Mouse (Mus musculus) lung, postnatal 0 days (tissue): ENCODE results near the gene Abhd2. TPM values are rescaled to one million over a fixed set of nuclear protein-coding genes. Genes with fewer than 3 reads are reported as not detected.

ENCODE experiments used
- ATAC-seq: fragments of 200-750 bp; cut with Nextera tagmentation; 2 replicates; pipeline ENCODE4 v1.8.0; 2017; ENCODE audit warnings: moderate library complexity
- DNase-seq: peaks from one replicate; pipeline ENCODE4 v3.0.0-alpha.2; 2016; ENCODE audit warnings: low spot score
- H3K27ac ChIP-seq: fragments of 300-500 bp; sonication (generic); 2 replicates; pipeline ENCODE4 v1.5.1; 2014; ENCODE audit warnings: antibody characterized with exemption, mild to moderate bottlenecking, low read length, mixed read lengths
- H3K27me3 ChIP-seq: fragments of 300-500 bp; sonication (generic); replicated peaks from 2 replicates; pipeline ENCODE4 v1.6.1; 2014; ENCODE audit warnings: low read length, mixed read lengths; ENCODE audit not compliant: insufficient read depth
- H3K36me3 ChIP-seq: fragments of 300-500 bp; sonication (generic); 2 replicates; pipeline ENCODE4 v1.6.1; 2014; ENCODE audit warnings: low read length, mixed read lengths; ENCODE audit not compliant: insufficient read depth
- H3K4me1 ChIP-seq: fragments of 300-500 bp; sonication (generic); 2 replicates; pipeline ENCODE4 v1.6.1; 2014; ENCODE audit warnings: antibody characterized with exemption, low read depth, low read length, mixed read lengths; ENCODE audit not compliant: insufficient read depth
- H3K4me2 ChIP-seq: fragments of 300-500 bp; sonication (generic); replicated peaks from 2 replicates; pipeline ENCODE4 v1.6.1; 2014; ENCODE audit warnings: low read depth, mild to moderate bottlenecking, low read length, moderate library complexity, mixed read lengths
- H3K4me3 ChIP-seq: fragments of 300-500 bp; sonication (generic); 2 replicates; pipeline ENCODE4 v1.5.1; 2014; ENCODE audit warnings: low read depth, low read length
- H3K9ac ChIP-seq: fragments of 300-500 bp; sonication (generic); replicated peaks from 2 replicates; pipeline ENCODE4 v1.6.1; 2014; ENCODE audit warnings: low read depth, mild to moderate bottlenecking
- H3K9me3 ChIP-seq: fragments of 300-500 bp; sonication (generic); 2 replicates; pipeline ENCODE4 v1.6.1; 2016; ENCODE audit warnings: low read length, mixed read lengths
- CTCF ChIP-seq: IDR thresholded peaks from 2 replicates; pipeline ENCODE4 v1.5.1; 2016; ENCODE audit warnings: antibody characterized with exemption, mild to moderate bottlenecking
- EP300 ChIP-seq: IDR thresholded peaks from 2 replicates; pipeline ENCODE4 v1.6.1; 2016; ENCODE audit warnings: antibody characterized with exemption, mild to moderate bottlenecking, control low read depth
- WGBS: fragments of 180-500 bp; shearing (Covaris S2); extraction: QIAGEN DNeasy Blood & Tissue Kit; methylation state at CpG from one replicate; pipeline ENCODE4 v1.1.7; 2014; 5-methylcytosine and 5-hydroxymethylcytosine counted together
- polyA plus RNA-seq: library from polyadenylated mRNA; unstranded; fragments of >200 nt; fragmentation: Nextera tagmentation; extraction: Ambion mirVana; gene quantifications from 2 replicates; pipeline ENCODE4 v1.2.1, GENCODE M21; 2015

Abhd2 gene
- polyA plus RNA-seq, 1 experiment from 2014 or later, result 25.2 TPM

DNA sequence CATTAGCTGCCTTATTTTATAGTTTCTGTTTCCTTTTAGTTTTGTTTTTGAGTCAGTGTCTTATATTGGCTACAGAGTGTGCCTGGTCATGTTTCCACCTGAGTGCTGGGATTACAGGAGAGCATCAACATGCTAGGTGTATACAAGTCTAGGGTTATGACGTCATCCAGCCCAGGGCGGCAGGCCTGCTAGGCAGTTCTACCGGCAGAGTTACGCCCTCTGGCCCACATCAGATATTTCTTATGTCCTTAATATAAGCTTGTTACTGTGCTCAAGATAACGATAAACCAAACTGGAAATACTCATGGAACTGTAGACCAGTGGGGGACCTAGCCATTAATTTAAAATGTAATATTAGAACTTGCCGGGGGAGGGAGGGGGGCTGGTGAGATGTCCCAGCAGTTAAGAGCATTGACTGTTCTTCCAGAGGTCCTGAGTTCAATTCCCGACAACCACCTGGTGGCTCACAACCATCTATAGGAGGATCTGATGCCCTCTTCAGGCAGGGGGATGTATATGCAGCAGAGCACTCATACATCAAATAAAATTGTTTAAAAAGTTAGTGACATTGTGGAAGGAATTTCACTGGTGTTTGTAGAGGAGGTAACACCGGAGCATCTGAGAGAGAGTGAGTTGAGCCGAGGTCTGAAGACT, 120.0 kb downstream of the Abhd2 start:
- Histone ChIP-seq H3K36me3 (no peaks in the 10 kb centered on the region), H3K4me2 (peak overlapping the region; percentile 95), H3K27ac (no peak overlapping the region), H3K27me3 (no peaks in the 10 kb centered on the region), H3K4me1 (0 out of 2 replicates have a peak, but pooled peaks cover 6% of the 10 kb centered on the region), H3K9ac (no peak overlapping the region), H3K4me3 (peak overlapping the region; percentile 42), H3K9me3 (no peaks in the 10 kb centered on the region)
- 0 out of 2 replicates have a peak, but pooled peaks have one; percentile 25 for ATAC-seq
- WGBS, result 35% methylated on average over 9 of the region's 9 CpGs
- TF ChIP-seq CTCF, result peak; percentile 46
- TF ChIP-seq EP300, result no peak
- DNase-seq, result peak; percentile 30

DNA sequence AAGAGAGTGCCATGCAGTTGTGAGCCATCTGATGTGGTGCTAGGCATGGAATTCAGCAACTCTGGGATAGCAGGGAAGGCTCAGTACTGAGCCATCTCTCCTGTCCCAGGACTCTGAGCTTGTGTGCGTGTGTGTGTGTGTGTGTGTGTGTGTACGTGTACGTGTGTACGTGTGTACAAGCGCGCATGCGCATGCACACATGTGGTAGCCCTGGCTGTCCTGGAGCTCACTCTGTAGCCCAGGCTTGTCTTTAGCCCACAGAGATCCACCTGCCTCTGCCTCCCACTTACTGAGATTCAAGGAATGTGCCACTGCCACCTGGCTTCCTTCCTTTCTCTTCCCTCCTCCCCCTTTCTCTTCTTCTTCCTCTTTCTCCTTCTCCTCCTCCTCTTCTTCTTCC, 120.9 kb downstream of the Abhd2 start:
- no peak overlapping the region for H3K9ac ChIP-seq
- DNase-seq, result no peak

DNA sequence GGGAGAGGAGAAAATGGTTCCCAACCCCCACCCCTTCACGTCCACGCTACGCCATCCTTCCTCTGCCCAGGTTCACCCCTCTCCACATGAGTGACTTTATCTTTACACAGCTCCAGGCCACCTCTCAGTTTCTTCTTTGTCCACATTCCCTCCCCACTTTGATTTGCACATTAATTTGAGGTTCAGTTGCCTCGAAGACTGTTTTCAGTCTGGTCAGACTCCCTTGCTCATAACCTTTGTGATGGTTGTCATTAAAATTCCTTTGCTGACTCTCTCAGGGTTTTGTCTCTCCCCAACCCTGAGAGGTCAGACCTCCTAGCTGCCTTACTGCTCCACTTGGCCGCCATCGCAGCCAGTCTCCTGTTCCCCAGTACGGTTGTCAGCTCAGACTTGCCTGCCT, 121.7 kb downstream of the Abhd2 start:
- H3K36me3 ChIP-seq, result no peaks in the 10 kb centered on the region
- ATAC-seq, result no peak

More for the DNA sequence above, 120.9 kb downstream of the Abhd2 start:
- H3K4me2 ChIP-seq, result no peak overlapping the region
- no peak overlapping the region for H3K4me3 ChIP-seq
- no peak overlapping the region for H3K27ac ChIP-seq
- TF ChIP-seq EP300 (no peak), CTCF (no peak)
- WGBS, result 97% methylated on average over 7 of the region's 7 CpGs
- H3K9me3 ChIP-seq, result no peaks in the 10 kb centered on the region
- H3K27me3 ChIP-seq, result no peaks in the 10 kb centered on the region
- 0 out of 2 replicates have a peak, but pooled peaks cover 6% of the 10 kb centered on the region for H3K4me1 ChIP-seq
- no peak for ATAC-seq
- no peaks in the 10 kb centered on the region for H3K36me3 ChIP-seq

DNA sequence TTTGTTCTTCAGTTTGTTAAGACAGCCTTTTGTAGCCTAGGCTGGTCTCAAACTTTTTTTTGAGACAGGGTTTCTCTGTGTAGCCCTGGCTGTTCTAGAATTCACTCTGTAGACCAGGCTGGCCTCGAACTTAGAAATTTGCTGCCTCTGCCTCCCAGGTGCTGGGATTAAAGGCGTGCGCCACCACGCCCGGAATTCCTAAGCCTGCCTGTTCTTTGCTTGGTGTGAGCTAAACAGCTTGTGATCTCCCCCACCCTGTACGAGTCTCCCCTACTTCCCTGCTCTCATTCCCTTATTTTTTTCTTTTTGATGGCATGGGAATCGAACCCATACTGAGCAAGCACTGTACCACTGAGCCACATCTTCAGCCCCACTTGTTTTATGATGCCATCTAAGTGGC, 122.2 kb downstream of the Abhd2 start:
- Histone ChIP-seq H3K4me3 (no peak overlapping the region), H3K36me3 (no peaks in the 10 kb centered on the region), H3K9me3 (no peaks in the 10 kb centered on the region), H3K27me3 (no peaks in the 10 kb centered on the region), H3K9ac (no peak overlapping the region), H3K4me2 (no peak overlapping the region), H3K27ac (no peak overlapping the region), H3K4me1 (0 out of 2 replicates have a peak, but pooled peaks cover 6% of the 10 kb centered on the region)
- TF ChIP-seq CTCF (no peak), EP300 (no peak)
- no peak for ATAC-seq
- 82% methylated on average over 7 of the region's 7 CpGs for WGBS
- DNase-seq, result no peak

More for the DNA sequence above, 121.7 kb downstream of the Abhd2 start:
- Histone ChIP-seq H3K4me3 (no peak overlapping the region), H3K4me1 (0 out of 2 replicates have a peak, but pooled peaks cover 6% of the 10 kb centered on the region), H3K9ac (no peak overlapping the region), H3K27ac (no peak overlapping the region), H3K9me3 (no peaks in the 10 kb centered on the region), H3K4me2 (no peak overlapping the region), H3K27me3 (no peaks in the 10 kb centered on the region)
- WGBS, result 80% methylated on average over 7 of the region's 7 CpGs
- no peak for DNase-seq
- TF ChIP-seq EP300 (no peak), CTCF (no peak)

DNA sequence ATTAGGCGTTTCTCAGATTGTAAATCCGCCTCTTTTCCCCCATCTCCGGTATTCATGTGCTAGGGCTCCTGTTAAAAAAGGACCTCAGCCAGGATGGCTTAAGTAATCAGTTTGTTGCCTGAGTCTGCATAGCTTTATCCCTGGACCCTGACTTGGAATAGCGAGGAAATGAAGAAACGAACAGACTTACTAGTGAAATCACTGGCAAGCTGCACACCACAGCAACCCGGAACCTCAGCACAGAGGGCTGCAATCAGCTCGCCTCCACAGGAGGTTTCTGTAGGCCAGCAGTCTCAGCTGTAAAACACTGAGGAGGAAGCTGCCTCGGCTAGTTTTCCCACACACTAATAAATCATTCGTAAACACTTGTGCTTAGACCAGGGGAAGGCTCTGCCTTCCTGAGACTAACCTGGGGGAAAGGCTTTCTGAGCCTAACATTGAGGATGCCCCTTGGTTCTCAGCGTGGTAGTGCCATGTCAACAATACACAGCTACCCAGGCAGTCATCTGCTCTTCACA, 124.5 kb downstream of the Abhd2 start:
- Histone ChIP-seq H3K4me2 (no peak overlapping the region), H3K36me3 (no peaks in the 10 kb centered on the region), H3K27ac (no peak overlapping the region), H3K4me3 (no peak overlapping the region), H3K9me3 (no peaks in the 10 kb centered on the region), H3K4me1 (0 out of 2 replicates have a peak, but pooled peaks cover 4% of the 10 kb centered on the region), H3K9ac (no peak overlapping the region), H3K27me3 (no peaks in the 10 kb centered on the region)
- WGBS, result 72% methylated on average over 10 of the region's 10 CpGs
- DNase-seq, result no peak
- ATAC-seq, result no peak
- no peak for TF ChIP-seq EP300
- TF ChIP-seq CTCF, result no peak

DNA sequence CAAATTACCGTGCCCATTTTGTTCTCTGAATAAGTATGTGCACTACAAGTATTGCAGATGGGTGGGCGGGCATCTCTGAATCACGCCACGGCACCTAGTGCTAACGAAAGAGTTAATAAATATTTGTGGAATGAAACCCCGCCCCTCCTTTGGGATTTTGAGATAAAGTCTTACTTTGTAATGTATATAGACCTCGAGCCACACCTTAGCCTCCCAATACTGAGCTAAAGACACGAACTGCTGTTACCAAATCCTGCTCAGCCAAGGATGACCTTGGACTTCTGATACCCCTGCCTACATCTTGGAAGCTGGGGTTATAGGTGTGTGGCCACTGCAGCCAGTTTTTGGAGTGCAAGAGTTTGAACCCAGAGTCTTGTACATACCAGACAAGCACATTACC, 125.4 kb downstream of the Abhd2 start:
- H3K4me2 ChIP-seq, result no peak overlapping the region
- 57% methylated on average over 8 of the region's 8 CpGs for WGBS
- H3K4me1 ChIP-seq, result no peaks in the 10 kb centered on the region
- no peaks in the 10 kb centered on the region for H3K9me3 ChIP-seq
- H3K4me3 ChIP-seq, result no peak overlapping the region
- no peak overlapping the region for H3K27ac ChIP-seq
- H3K36me3 ChIP-seq, result no peaks in the 10 kb centered on the region
- DNase-seq, result no peak
- no peak overlapping the region for H3K9ac ChIP-seq
- H3K27me3 ChIP-seq, result no peaks in the 10 kb centered on the region
- no peak for TF ChIP-seq CTCF
- no peak for TF ChIP-seq EP300
- ATAC-seq, result no peak
